Mouse (Mus musculus): ENCODE data around the gene Plce1. TPM values are rescaled to one million over a fixed set of nuclear protein-coding genes. Genes with fewer than 3 reads are reported as not detected.

The Plce1 gene
- total and polyA plus RNA-seq, 3 experiments = not detected

DNA sequence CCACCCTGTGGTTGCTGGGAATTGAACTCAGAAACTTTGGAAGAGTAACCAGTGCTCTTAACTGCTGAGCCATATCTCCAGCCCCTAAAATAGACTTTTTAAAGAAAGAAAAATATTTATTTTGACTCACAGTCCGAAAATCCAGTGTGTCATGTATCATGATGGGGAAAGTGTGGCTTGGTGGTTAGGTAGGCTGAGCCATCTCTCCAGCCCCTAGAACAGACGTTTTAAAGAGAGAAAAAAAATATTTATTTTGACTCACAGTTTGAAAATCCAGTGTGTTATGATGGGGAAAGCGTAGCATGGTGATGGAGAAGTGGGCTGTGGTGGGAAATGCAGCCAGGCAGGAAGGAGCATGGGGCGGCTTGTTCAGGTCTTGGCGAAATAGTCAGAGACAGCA is 126.3 kb downstream of the Plce1 start:
- H3K9ac ChIP-seq (ENCODE audit: control insufficient read depth, low read depth, low read length, poor library complexity, severe bottlenecking) = no peak overlapping the region
- no peaks in the 10 kb centered on the region for H3K4me1 ChIP-seq (ENCODE audit: control insufficient read depth in 1 of 2, insufficient read depth in 2 of 2, low read length in 2 of 2)
- no peak for DNase-seq (ENCODE audit: low read depth, low spot score)
- H3K27me3 ChIP-seq (ENCODE audit: control insufficient read depth in 1 of 2, insufficient read depth in 2 of 2, low read length in 2 of 2) = no peaks in the 10 kb centered on the region
- TF ChIP-seq TCF12 (IDR thresholded peaks at IDR 0.05; ENCODE audit: low read depth, low read length) (no peak), E2F4 (IDR thresholded peaks at IDR 0.05; ENCODE audit: borderline replicate concordance, low read depth, low read length) (no peak), KAT2A (conservative IDR thresholded peaks at IDR 0.05; ENCODE audit: low read depth, low read length) (no peak), ZNF384 (IDR thresholded peaks at IDR 0.05; ENCODE audit: low read depth, low read length) (no peak), RCOR1 (IDR thresholded peaks at IDR 0.05; ENCODE audit: low read depth, low read length) (no peak), MYC (IDR thresholded peaks at IDR 0.05; ENCODE audit: low read depth, low read length) (no peak), NELFE (IDR thresholded peaks at IDR 0.05; ENCODE audit: low read depth, low read length) (no peak), ETS1 (IDR thresholded peaks at IDR 0.05; ENCODE audit: low read depth, low read length) (no peak), MEF2A (IDR thresholded peaks at IDR 0.05; ENCODE audit: extremely low read depth, insufficient replicate concordance, low read depth, low read length, poor library complexity, severe bottlenecking) (no peak), MYB (IDR thresholded peaks at IDR 0.05; ENCODE audit: low read depth, low read length) (no peak), EP300 (IDR thresholded peaks at IDR 0.05; ENCODE audit: low read depth in 1 of 2, low read length in 2 of 2) (no peak), RAD21 (IDR thresholded peaks at IDR 0.05; ENCODE audit: low read depth, low read length) (no peak), MAX (IDR thresholded peaks at IDR 0.05; ENCODE audit: low read length) (no peak), UBTF (IDR thresholded peaks at IDR 0.05; ENCODE audit: borderline replicate concordance, insufficient read depth, low read depth, low read length) (no peak), NRF1 (IDR thresholded peaks at IDR 0.05; ENCODE audit: insufficient read depth, low read depth, low read length, poor library complexity, severe bottlenecking) (no peak), MAFK (IDR thresholded peaks at IDR 0.05; ENCODE audit: borderline replicate concordance, low read depth, low read length) (no peak), SIN3A (IDR thresholded peaks at IDR 0.05; ENCODE audit: low read length) (no peak), BHLHE40 (IDR thresholded peaks at IDR 0.05; ENCODE audit: borderline replicate concordance, low read depth, low read length) (no peak), TAL1 (IDR thresholded peaks at IDR 0.05; ENCODE audit: low read length) (no peak), CHD2 (IDR thresholded peaks at IDR 0.05; ENCODE audit: low read length) (no peak)
- H3K27ac ChIP-seq (ENCODE audit: control insufficient read depth, low read depth, low read length) = no peak overlapping the region
- no peaks in the 10 kb centered on the region for H3K36me3 ChIP-seq (ENCODE audit: control insufficient read depth in 1 of 2, insufficient read depth in 2 of 2, low read length in 2 of 2)
- H3K9me3 ChIP-seq (replicated peaks; ENCODE audit: insufficient read depth, low read length) = no peaks in the 10 kb centered on the region
- no peak overlapping the region for H3K4me3 ChIP-seq (ENCODE audit: control insufficient read depth in 1 of 2, insufficient read depth in 1 of 2, low read depth in 2 of 2, low read length in 2 of 2)
- no peaks in the 10 kb centered on the region for H3K79me2 ChIP-seq (ENCODE audit: control insufficient read depth, insufficient read depth, low read length, poor library complexity)

- H3K4me1 ChIP-seq (ENCODE audit: control insufficient read depth in 1 of 2, insufficient read depth in 2 of 2, low read length in 2 of 2) = no peaks in the 10 kb centered on the region
- H3K79me2 ChIP-seq (ENCODE audit: control insufficient read depth, insufficient read depth, low read length, poor library complexity) = no peaks in the 10 kb centered on the region
- H3K36me3 ChIP-seq (ENCODE audit: control insufficient read depth in 1 of 2, insufficient read depth in 2 of 2, low read length in 2 of 2) = no peaks in the 10 kb centered on the region
- TF ChIP-seq HCFC1 (IDR thresholded peaks at IDR 0.05; ENCODE audit: low read depth, low read length) (no peak), CTCF (IDR thresholded peaks at IDR 0.05 in 2 of 3, conservative IDR thresholded peaks at IDR 0.05 in 1 of 3; ENCODE audit: control insufficient read depth in 1 of 3, insufficient read depth in 1 of 3, low read depth in 2 of 3, low read length in 3 of 3, poor library complexity in 1 of 3, severe bottlenecking in 1 of 3) (no peak), CHD1 (IDR thresholded peaks at IDR 0.05; ENCODE audit: low read depth, low read length) (no peak), MYC (IDR thresholded peaks at IDR 0.05; ENCODE audit: low read depth, low read length) (no peak), UBTF (IDR thresholded peaks at IDR 0.05; ENCODE audit: borderline replicate concordance, insufficient read depth, low read depth, low read length) (no peak)
- no peak overlapping the region for H3K27ac ChIP-seq (ENCODE audit: control insufficient read depth, low read depth, low read length)
- DNase-seq (ENCODE audit: low read depth, low spot score) = no peak
- H3K4me3 ChIP-seq (ENCODE audit: control insufficient read depth in 1 of 2, insufficient read depth in 1 of 2, low read depth in 2 of 2, low read length in 2 of 2) = no peak overlapping the region
- H3K9me3 ChIP-seq (replicated peaks; ENCODE audit: insufficient read depth, low read length) = no peaks in the 10 kb centered on the region
- H3K9ac ChIP-seq (ENCODE audit: control insufficient read depth, low read depth, low read length, poor library complexity, severe bottlenecking) = no peak overlapping the region
- no peaks in the 10 kb centered on the region for H3K27me3 ChIP-seq (ENCODE audit: control insufficient read depth in 1 of 2, insufficient read depth in 2 of 2, low read length in 2 of 2)
Measured at GRCm38 (mm10) chr19:38608951-38609654, 128.2 kb downstream of the Plce1 start.
